Mouse (Mus musculus): Measurements from ENCODE around the gene Arl15. TPM values are rescaled to one million over a fixed set of nuclear protein-coding genes. Genes with fewer than 3 reads are reported as not detected.

The Arl15 gene
- polyA plus RNA-seq, 1 experiment from 2014 or later, result 10.8 TPM

GRCm38 (mm10) chr13:114101155-114101554 lies 306.9 kb downstream of the Arl15 start:
- TF ChIP-seq CTCF (IDR thresholded peaks at IDR 0.05; ENCODE audit: low read depth), result no peak
- Histone ChIP-seq H3K4me1 (replicated peaks; ENCODE audit: insufficient read depth, low read length) (no peaks in the 10 kb centered on the region), H3K27me3 (ENCODE audit: insufficient read depth, low read length) (no peaks in the 10 kb centered on the region), H3K4me2 (ENCODE audit: low read length) (no peak overlapping the region), H3K27ac (no peak overlapping the region), H3K9ac (ENCODE audit: low read depth, low read length) (no peak overlapping the region), H3K9me3 (replicated peaks; ENCODE audit: low read length) (no peaks in the 10 kb centered on the region), H3K36me3 (ENCODE audit: insufficient read depth, low read length) (no peaks in the 10 kb centered on the region), H3K4me3 (replicated peaks; ENCODE audit: low read depth, low read length) (no peak overlapping the region)
- WGBS, result 66% methylated on average over 5 of the region's 5 CpGs
- ATAC-seq (replicated peaks; ENCODE audit: low FRiP score, low read depth) (no peak), DNase-seq (ENCODE audit: low spot score) (no peak)

- Histone ChIP-seq H3K9ac (ENCODE audit: low read depth, low read length) (no peak overlapping the region), H3K9me3 (replicated peaks; ENCODE audit: low read length) (no peaks in the 10 kb centered on the region), H3K27ac (no peak overlapping the region), H3K4me2 (ENCODE audit: low read length) (no peak overlapping the region), H3K27me3 (ENCODE audit: insufficient read depth, low read length) (no peaks in the 10 kb centered on the region), H3K4me1 (replicated peaks; ENCODE audit: insufficient read depth, low read length) (0 out of 2 replicates have a peak, but pooled peaks cover 4% of the 10 kb centered on the region), H3K36me3 (ENCODE audit: insufficient read depth, low read length) (no peaks in the 10 kb centered on the region), H3K4me3 (replicated peaks; ENCODE audit: low read depth, low read length) (no peak overlapping the region)
- TF ChIP-seq CTCF (IDR thresholded peaks at IDR 0.05; ENCODE audit: low read depth), result no peak
- ATAC-seq (replicated peaks; ENCODE audit: low FRiP score, low read depth), result no peak
- WGBS, result 50% methylated on average over 7 of the region's 7 CpGs
- DNase-seq (ENCODE audit: low spot score), result peak; percentile 21
These were observed 311.8 kb downstream of the Arl15 start for GRCm38 (mm10) chr13:114106083-114106482.

GRCm38 (mm10) chr13:114107499-114107898 lies 313.2 kb downstream of the Arl15 start:
- no peak overlapping the region for H3K4me3 ChIP-seq (replicated peaks; ENCODE audit: low read depth, low read length)
- H3K4me1 ChIP-seq (replicated peaks; ENCODE audit: insufficient read depth, low read length), result 0 out of 2 replicates have a peak, but pooled peaks cover 4% of the 10 kb centered on the region
- 92% methylated on average over 7 of the region's 7 CpGs for whole genome bisulfite sequencing
- no peak overlapping the region for H3K4me2 ChIP-seq (ENCODE audit: low read length)
- no peak overlapping the region for H3K27ac ChIP-seq
- no peaks in the 10 kb centered on the region for H3K36me3 ChIP-seq (ENCODE audit: insufficient read depth, low read length)
- no peak for TF ChIP-seq CTCF (IDR thresholded peaks at IDR 0.05; ENCODE audit: low read depth)
- H3K9me3 ChIP-seq (replicated peaks; ENCODE audit: low read length), result no peaks in the 10 kb centered on the region
- DNase-seq (ENCODE audit: low spot score), result no peak
- no peaks in the 10 kb centered on the region for H3K27me3 ChIP-seq (ENCODE audit: insufficient read depth, low read length)
- ATAC-seq (replicated peaks; ENCODE audit: low FRiP score, low read depth), result no peak
- no peak overlapping the region for H3K9ac ChIP-seq (ENCODE audit: low read depth, low read length)

- TF ChIP-seq CTCF (IDR thresholded peaks at IDR 0.05; ENCODE audit: low read depth), result no peak
- Histone ChIP-seq H3K4me2 (ENCODE audit: low read length) (no peak overlapping the region), H3K4me1 (replicated peaks; ENCODE audit: insufficient read depth, low read length) (0 out of 2 replicates have a peak, but pooled peaks cover 4% of the 10 kb centered on the region), H3K27ac (no peak overlapping the region), H3K36me3 (ENCODE audit: insufficient read depth, low read length) (no peaks in the 10 kb centered on the region), H3K27me3 (ENCODE audit: insufficient read depth, low read length) (no peaks in the 10 kb centered on the region), H3K9ac (ENCODE audit: low read depth, low read length) (no peak overlapping the region), H3K4me3 (replicated peaks; ENCODE audit: low read depth, low read length) (no peak overlapping the region), H3K9me3 (replicated peaks; ENCODE audit: low read length) (no peaks in the 10 kb centered on the region)
- DNase-seq (ENCODE audit: low spot score) (no peak), ATAC-seq (replicated peaks; ENCODE audit: low FRiP score, low read depth) (no peak)
- 68% methylated on average over 10 of the region's 10 CpGs for WGBS
These were observed 315.1 kb downstream of the Arl15 start for GRCm38 (mm10) chr13:114109441-114109840.

GRCm38 (mm10) chr13:114109845-114110244 lies 315.5 kb downstream of the Arl15 start:
- WGBS, result 30% methylated on average over 4 of the region's 4 CpGs
- H3K27ac ChIP-seq, result no peak overlapping the region
- H3K4me1 ChIP-seq (replicated peaks; ENCODE audit: insufficient read depth, low read length), result 0 out of 2 replicates have a peak, but pooled peaks cover 4% of the 10 kb centered on the region
- TF ChIP-seq CTCF (IDR thresholded peaks at IDR 0.05; ENCODE audit: low read depth), result no peak
- no peaks in the 10 kb centered on the region for H3K36me3 ChIP-seq (ENCODE audit: insufficient read depth, low read length)
- no peak overlapping the region for H3K9ac ChIP-seq (ENCODE audit: low read depth, low read length)
- no peak overlapping the region for H3K4me3 ChIP-seq (replicated peaks; ENCODE audit: low read depth, low read length)
- H3K9me3 ChIP-seq (replicated peaks; ENCODE audit: low read length), result no peaks in the 10 kb centered on the region
- H3K27me3 ChIP-seq (ENCODE audit: insufficient read depth, low read length), result no peaks in the 10 kb centered on the region
- DNase-seq (ENCODE audit: low spot score) (no peak), ATAC-seq (replicated peaks; ENCODE audit: low FRiP score, low read depth) (no peak)
- H3K4me2 ChIP-seq (ENCODE audit: low read length), result no peak overlapping the region

- DNase-seq (ENCODE audit: low spot score) (no peak), ATAC-seq (replicated peaks; ENCODE audit: low FRiP score, low read depth) (no peak)
- H3K4me3 ChIP-seq (replicated peaks; ENCODE audit: low read depth, low read length), result no peak overlapping the region
- no peak for TF ChIP-seq CTCF (IDR thresholded peaks at IDR 0.05; ENCODE audit: low read depth)
- no peaks in the 10 kb centered on the region for H3K36me3 ChIP-seq (ENCODE audit: insufficient read depth, low read length)
- no peak overlapping the region for H3K4me2 ChIP-seq (ENCODE audit: low read length)
- 0 out of 2 replicates have a peak, but pooled peaks cover 4% of the 10 kb centered on the region for H3K4me1 ChIP-seq (replicated peaks; ENCODE audit: insufficient read depth, low read length)
- H3K9me3 ChIP-seq (replicated peaks; ENCODE audit: low read length), result no peaks in the 10 kb centered on the region
- no peak overlapping the region for H3K9ac ChIP-seq (ENCODE audit: low read depth, low read length)
- WGBS, result 68% methylated on average over 2 of the region's 2 CpGs
- no peaks in the 10 kb centered on the region for H3K27me3 ChIP-seq (ENCODE audit: insufficient read depth, low read length)
- H3K27ac ChIP-seq, result no peak overlapping the region
These were observed 319.2 kb downstream of the Arl15 start for GRCm38 (mm10) chr13:114113516-114113915.

GRCm38 (mm10) chr13:114114586-114114985 lies 320.3 kb downstream of the Arl15 start:
- Histone ChIP-seq H3K4me1 (replicated peaks; ENCODE audit: insufficient read depth, low read length) (0 out of 2 replicates have a peak, but pooled peaks cover 3% of the 10 kb centered on the region), H3K27ac (no peak overlapping the region), H3K4me2 (ENCODE audit: low read length) (no peak overlapping the region), H3K9me3 (replicated peaks; ENCODE audit: low read length) (no peaks in the 10 kb centered on the region), H3K4me3 (replicated peaks; ENCODE audit: low read depth, low read length) (no peak overlapping the region), H3K36me3 (ENCODE audit: insufficient read depth, low read length) (no peaks in the 10 kb centered on the region), H3K27me3 (ENCODE audit: insufficient read depth, low read length) (no peaks in the 10 kb centered on the region), H3K9ac (ENCODE audit: low read depth, low read length) (no peak overlapping the region)
- WGBS, result 88% methylated on average over 12 of the region's 12 CpGs
- ATAC-seq (replicated peaks; ENCODE audit: low FRiP score, low read depth), result no peak
- TF ChIP-seq CTCF (IDR thresholded peaks at IDR 0.05; ENCODE audit: low read depth), result no peak
- no peak for DNase-seq (ENCODE audit: low spot score)

Data from kidney, postnatal 0 days (tissue).